In genomic region chr10:37367796-37368195, GRCm38 (mm10) we compare ENCODE assay signal across 19 mouse cellular contexts.
DNase-seq lines count a peak whose midpoint lies in the region; ATAC-seq and TF ChIP-seq lines count a peak whose summit lies in the region.
"Had no signal": no experiment of that assay in that cellular context is flagged by ENCODE, and none has a peak within 500 bp of the region (broad histone marks: within the 10 kb centered on the region; RNA-seq: fewer than 3 reads in every experiment).

No protein-coding gene starts in this region.

- no peak for TF ChIP-seq CTCF in cerebellum, adult 2 months (IDR thresholded peaks at IDR 0.05; ENCODE audit: borderline replicate concordance, insufficient read depth, low read depth, low read length)
- no peak for TF ChIP-seq CTCF in left cerebral cortex, adult 2 months (IDR thresholded peaks at IDR 0.05)

- peak; percentile 24 for DNase-seq in lung, postnatal 25 days (ENCODE audit: low spot score)
- DNase-seq in lung, postnatal 10 days: no peak
- DNase-seq in 3T3-L1 (ENCODE audit: low read depth, low spot score): peak; percentile 37
- DNase-seq in Muller cell, postnatal 12 days (ENCODE audit: inconsistent ontology term): peak; percentile 88
- DNase-seq in cerebellum, adult 2 months: no peak
- DNase-seq in left cerebral cortex, adult 2 months (ENCODE audit: extremely low spot score in 1 of 2, low spot score in 2 of 2): no peak
- DNase-seq in adrenal gland, adult 8-10 months: no peak
- DNase-seq: adrenal gland, postnatal 14 days; cerebellum, adult 11 months; cerebellum, adult 8-10 months; cerebellum, postnatal 14 days; gastrocnemius, postnatal 10 days; heart, adult 2 months had no signal

- no peak overlapping the region for H3K27ac ChIP-seq in cerebellum, adult 2 months (ENCODE audit: insufficient read depth, low read length)
- H3K27ac ChIP-seq in left cerebral cortex, adult 2 months: no peak overlapping the region
- H3K27ac ChIP-seq: forebrain, embryonic 13.5 days; heart, adult 2 months; hindbrain, embryonic 12.5 days; hindbrain, embryonic 15.5 days had no signal

- WGBS in cerebellum, adult 2 months: 97% methylated on average over 4 of the region's 4 CpGs

- TF ChIP-seq POLR2A in cerebellum, adult 2 months (IDR thresholded peaks at IDR 0.05; ENCODE audit: borderline replicate concordance, insufficient read depth, low read length): no peak

- 0 out of 2 replicates have a peak, but pooled peaks cover 3% of the 10 kb centered on the region for H3K4me1 ChIP-seq in cerebellum, adult 2 months (ENCODE audit: control insufficient read depth, insufficient read depth, low read length)
- H3K4me1 ChIP-seq: forebrain, embryonic 13.5 days; hindbrain, embryonic 12.5 days; hindbrain, embryonic 15.5 days had no signal

- no peak overlapping the region for H3K4me3 ChIP-seq in cerebellum, adult 2 months (replicated peaks; ENCODE audit: insufficient read depth, low read depth, low read length)
- no peak overlapping the region for H3K4me3 ChIP-seq in left cerebral cortex, adult 2 months
- H3K4me3 ChIP-seq: forebrain, embryonic 10.5 days; forebrain, embryonic 13.5 days; heart, adult 2 months; hindbrain, embryonic 12.5 days; hindbrain, embryonic 15.5 days had no signal

- 0 out of 2 replicates have a peak, but pooled peaks have one; percentile 13 for ATAC-seq in granulocyte monocyte progenitor cell, adult 5-6 weeks (replicated peaks; ENCODE audit: poor library complexity, severe bottlenecking)
- ATAC-seq: forebrain, embryonic 13.5 days; forebrain, embryonic 16.5 days had no signal

- no peaks in the 10 kb centered on the region for H3K27me3 ChIP-seq in cerebellum, adult 2 months (ENCODE audit: control insufficient read depth, insufficient read depth, low read length)
- H3K27me3 ChIP-seq: forebrain, embryonic 13.5 days; hindbrain, embryonic 12.5 days; hindbrain, embryonic 15.5 days had no signal

- intact Hi-C loops in left cerebral cortex, adult 2 months (cut with DNase I): no loop called here

Comparison
In these comparisons a context has a peak if more than half of its experiments do, and no peak if none do; other contexts are left out.
1. DNase-seq: peak in lung, postnatal 25 days (single experiment), 3T3-L1 (single experiment) and Muller cell, postnatal 12 days (single experiment); none in lung, postnatal 10 days (single experiment), cerebellum, adult 2 months (0 of 2), left cerebral cortex, adult 2 months (0 of 2) and adrenal gland, adult 8-10 months (single experiment).